Mouse (Mus musculus) bone marrow, adult 2 months (tissue): ENCODE results near the gene Ush1g. TPM values are rescaled to one million over a fixed set of nuclear protein-coding genes. Genes with fewer than 3 reads are reported as not detected.

Source experiments
- H3K27ac ChIP-seq: fragments of 200-500 bp; 2 replicates; pipeline ENCODE4 v1.5.1; 2012; ENCODE audit warnings: low read depth, mild to moderate bottlenecking, control low read depth, inconsistent platforms, low read length; ENCODE audit not compliant: control insufficient read depth, poor library complexity, insufficient read depth
- H3K4me1 ChIP-seq: fragments of 200-500 bp; 2 replicates; pipeline ENCODE4 v1.6.1; 2011; ENCODE audit warnings: low read length; ENCODE audit not compliant: control insufficient read depth, insufficient read depth
- H3K4me3 ChIP-seq: fragments of 200-500 bp; replicated peaks from 2 replicates; pipeline ENCODE3; 2011; ENCODE audit warnings: mild to moderate bottlenecking, low read depth, low read length, control low read depth; ENCODE audit not compliant: control insufficient read depth
- CTCF ChIP-seq: fragments of 200-500 bp; IDR thresholded peaks from 2 replicates; pipeline ENCODE4 v1.5.1; 2011; ENCODE audit warnings: low read length, control low read depth; ENCODE audit not compliant: control insufficient read depth, insufficient read depth
- POLR2A ChIP-seq: fragments of 200-500 bp; IDR thresholded peaks from 2 replicates; pipeline ENCODE4 v1.6.1; 2011; ENCODE audit warnings: low read depth, mild to moderate bottlenecking, control low read depth, low read length, borderline replicate concordance; ENCODE audit not compliant: control insufficient read depth
- WGBS: fragments of 180-500 bp; shearing (Covaris S2); methylation state at CpG from one replicate; pipeline ENCODE4 v1.1.7; 2018; 5-methylcytosine and 5-hydroxymethylcytosine counted together
- polyA plus RNA-seq: library from polyadenylated mRNA; stranded (reverse); fragments of >200 nt; gene quantifications from 2 replicates; pipeline ENCODE4 v1.2.4, GENCODE M21; 2011; ENCODE audit warnings: low replicate concordance; ENCODE audit not compliant: missing spikeins, insufficient read depth, insufficient read length

Gene Ush1g
- polyA plus RNA-seq, 1 experiment = not detected

GRCm38 (mm10) chr11:115323354-115323753, 1.5 kb upstream of the Ush1g start:
- Histone ChIP-seq H3K4me1 (no peaks in the 10 kb centered on the region), H3K4me3 (no peak overlapping the region), H3K27ac (no peak overlapping the region)
- WGBS = 19% methylated on average over 32 of the region's 32 CpGs
- no peak for TF ChIP-seq CTCF
- TF ChIP-seq POLR2A = no peak

DNA sequence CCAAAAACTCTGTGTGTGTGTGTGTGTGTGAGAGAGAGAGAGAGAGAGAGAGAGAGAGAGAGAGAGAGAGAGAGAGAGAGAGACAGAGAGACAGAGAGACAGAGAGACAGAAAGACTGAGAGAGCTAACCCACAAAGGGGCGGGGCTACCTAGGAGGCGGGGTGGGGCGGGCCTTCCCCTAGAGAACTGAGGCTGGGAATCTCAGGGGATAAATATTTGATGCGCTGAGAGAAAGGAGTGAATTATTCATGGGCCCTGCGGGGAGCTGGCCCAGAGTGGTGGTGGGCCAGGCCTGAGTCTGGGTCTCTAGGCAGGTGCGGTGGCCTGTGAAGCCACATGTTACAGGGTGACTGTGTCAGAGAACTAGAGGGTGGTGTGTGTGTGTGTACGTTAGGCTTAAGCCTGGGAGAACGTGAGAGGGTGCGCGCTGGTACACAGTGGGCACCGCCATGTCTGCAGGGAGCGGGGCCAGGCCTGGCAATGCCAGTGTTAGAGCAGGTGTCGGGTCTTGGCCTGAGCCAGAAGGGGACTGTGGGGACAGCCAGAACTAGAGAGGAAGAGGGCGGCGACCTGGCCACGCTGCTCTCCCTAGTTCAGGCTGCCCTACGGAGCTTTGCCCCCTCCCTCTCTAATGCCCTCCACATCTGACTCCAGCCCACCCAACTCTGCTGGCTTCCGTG, 2.0 kb downstream of the Ush1g start:
- TF ChIP-seq CTCF (no peak), POLR2A (no peak)
- 18% methylated on average over 18 of the region's 18 CpGs for WGBS
- no peak overlapping the region for H3K27ac ChIP-seq
- no peak overlapping the region for H3K4me3 ChIP-seq
- no peaks in the 10 kb centered on the region for H3K4me1 ChIP-seq

DNA sequence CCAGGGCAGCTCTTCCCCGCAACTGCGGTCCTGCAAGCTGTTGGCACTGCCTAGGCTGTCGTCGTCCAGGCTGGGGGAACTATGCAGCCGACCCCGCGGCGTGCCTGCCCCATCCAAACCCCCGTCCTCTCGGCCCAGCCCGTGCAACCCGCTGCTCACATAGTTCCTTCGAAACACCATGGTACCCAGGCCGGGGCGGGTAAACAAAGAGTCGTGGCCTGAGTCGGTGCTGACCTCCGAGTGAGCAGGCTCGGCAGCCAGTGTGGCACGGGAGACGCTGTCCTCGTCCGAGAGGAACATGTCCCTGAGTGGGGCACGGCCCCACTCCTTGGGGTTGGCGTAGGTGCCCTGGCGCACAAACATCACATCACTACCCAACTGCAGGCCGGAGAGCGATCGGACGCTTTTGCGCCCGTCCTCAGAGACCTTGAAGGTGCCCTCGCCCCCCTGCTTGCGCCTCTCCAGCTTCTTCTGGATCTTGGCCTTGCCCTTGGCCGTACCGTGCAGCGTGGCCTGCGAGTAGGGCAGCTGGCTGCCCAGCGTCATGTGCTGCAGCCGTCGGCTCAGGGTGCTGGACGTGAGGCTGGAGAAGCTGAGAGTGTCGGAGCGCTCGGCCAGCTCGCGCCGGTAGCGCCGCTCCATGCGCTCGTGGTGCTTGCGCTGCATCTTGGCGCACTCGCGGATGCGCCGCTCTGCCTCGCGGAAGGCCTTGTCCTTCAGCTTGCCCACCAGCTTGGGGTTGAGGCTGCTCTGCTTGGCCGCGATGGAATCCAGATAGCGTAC, 3.4 kb downstream of the Ush1g start:
- H3K4me3 ChIP-seq = no peak overlapping the region
- H3K27ac ChIP-seq = no peak overlapping the region
- WGBS = 9% methylated on average over 63 of the region's 63 CpGs
- H3K4me1 ChIP-seq = no peaks in the 10 kb centered on the region
- TF ChIP-seq POLR2A (no peak), CTCF (no peak)

DNA sequence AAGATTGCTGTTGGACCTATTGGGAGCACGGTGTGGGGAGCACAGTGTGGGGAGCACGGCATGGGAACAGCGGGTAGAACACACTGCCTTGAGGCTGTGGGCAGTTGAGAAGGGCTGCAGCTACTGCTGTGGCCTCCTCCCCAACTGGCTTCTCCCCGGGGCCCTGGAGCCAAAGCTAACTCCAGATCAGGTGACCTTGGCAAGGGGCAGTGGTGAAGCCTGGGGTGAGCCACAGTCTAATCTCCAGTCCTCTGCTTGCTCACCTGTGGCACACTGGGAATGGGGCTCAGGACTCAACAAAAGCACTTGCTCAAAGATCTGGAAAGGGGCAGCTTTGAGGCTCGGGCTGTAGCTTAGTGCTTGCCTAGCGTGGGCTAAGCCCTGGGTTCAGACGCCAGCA, 4.6 kb downstream of the Ush1g start:
- Histone ChIP-seq H3K4me1 (no peaks in the 10 kb centered on the region), H3K4me3 (no peak overlapping the region), H3K27ac (no peak overlapping the region)
- TF ChIP-seq POLR2A (no peak), CTCF (no peak)
- WGBS = 57% methylated on average over 7 of the region's 7 CpGs

GRCm38 (mm10) chr11:115314249-115314648, 7.6 kb downstream of the Ush1g start:
- WGBS = 23% methylated on average over 2 of the region's 2 CpGs
- Histone ChIP-seq H3K4me1 (no peaks in the 10 kb centered on the region), H3K4me3 (no peak overlapping the region), H3K27ac (no peak overlapping the region)
- no peak for TF ChIP-seq POLR2A
- TF ChIP-seq CTCF = no peak

DNA sequence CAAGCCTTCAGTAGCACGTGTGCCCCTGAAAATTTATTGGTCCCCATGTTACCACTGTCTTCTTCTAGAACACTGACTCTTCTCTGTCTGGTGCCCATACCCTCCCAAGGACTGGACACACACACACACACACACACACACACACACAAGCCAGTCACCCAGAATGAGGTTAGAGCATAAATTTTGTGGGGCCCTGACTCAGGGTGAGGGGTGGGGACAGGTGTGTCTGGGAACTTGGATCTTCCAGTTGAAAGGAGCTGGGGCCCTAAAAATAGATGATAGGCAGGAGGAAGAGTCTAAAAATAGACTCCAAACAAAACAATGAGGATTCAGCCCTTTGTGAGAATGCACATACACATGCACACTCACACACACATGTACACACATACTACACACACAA, 13.1 kb downstream of the Ush1g start:
- 48% methylated on average over 1 of the region's 1 CpGs for WGBS
- H3K27ac ChIP-seq = no peak overlapping the region
- no peak overlapping the region for H3K4me3 ChIP-seq
- H3K4me1 ChIP-seq = no peaks in the 10 kb centered on the region
- TF ChIP-seq POLR2A (no peak), CTCF (no peak)

DNA sequence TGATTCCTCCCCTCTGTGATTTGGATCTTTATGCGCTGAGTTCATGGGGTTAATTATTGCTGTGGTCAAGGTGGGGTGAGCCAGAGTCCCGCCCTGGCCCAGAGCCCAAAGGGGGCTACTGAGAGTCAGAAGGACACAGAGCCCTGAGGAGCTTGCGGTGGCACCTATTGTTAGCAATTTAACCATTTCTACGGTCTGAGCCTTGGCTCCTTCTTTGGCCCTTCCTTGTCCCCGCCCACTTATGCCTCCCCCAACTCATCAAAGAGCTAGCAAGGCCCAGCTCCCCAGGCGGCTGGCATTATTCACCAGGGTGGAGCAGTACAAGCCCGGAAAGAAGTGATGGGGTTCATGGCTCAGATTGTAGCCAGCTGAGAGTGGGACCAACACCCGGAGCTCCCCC, 15.0 kb downstream of the Ush1g start, which contains the start of gene Otop2:
Gene Otop2, plus strand, starts transcription at position 301 of the 400 bp plus-strand sequence.
- no peak within 1 kb of the TSS; the same call in 1 of the 2 replicates for H3K27ac ChIP-seq
- whole genome bisulfite sequencing = 55% methylated on average over 8 of the region's 8 CpGs
- no peak within 1 kb of the TSS for H3K4me3 ChIP-seq
- TF ChIP-seq CTCF (no peak), POLR2A (no peak)
- no peaks in the 10 kb centered on the region for H3K4me1 ChIP-seq

GRCm38 (mm10) chr11:115303167-115303566, 18.7 kb downstream of the Ush1g start:
- H3K4me3 ChIP-seq = no peak overlapping the region
- 65% methylated on average over 8 of the region's 8 CpGs for WGBS
- TF ChIP-seq CTCF (no peak), POLR2A (no peak)
- H3K4me1 ChIP-seq = no peaks in the 10 kb centered on the region
- H3K27ac ChIP-seq = no peak overlapping the region

GRCm38 (mm10) chr11:115301351-115301750, 20.5 kb downstream of the Ush1g start:
- Histone ChIP-seq H3K4me1 (peaks cover 1% of the 10 kb centered on the region; the same call in 1 of the 2 replicates), H3K27ac (no peak overlapping the region), H3K4me3 (no peak overlapping the region)
- 83% methylated on average over 2 of the region's 2 CpGs for WGBS
- TF ChIP-seq CTCF (no peak), POLR2A (no peak)
